Mouse (Mus musculus) retina, postnatal 1 day (tissue): ENCODE results near the gene Tnr.

Experiments
- DNase-seq: peaks from one replicate; pipeline ENCODE4 v3.0.0-alpha.2; 2012

Gene Tnr

DNA sequence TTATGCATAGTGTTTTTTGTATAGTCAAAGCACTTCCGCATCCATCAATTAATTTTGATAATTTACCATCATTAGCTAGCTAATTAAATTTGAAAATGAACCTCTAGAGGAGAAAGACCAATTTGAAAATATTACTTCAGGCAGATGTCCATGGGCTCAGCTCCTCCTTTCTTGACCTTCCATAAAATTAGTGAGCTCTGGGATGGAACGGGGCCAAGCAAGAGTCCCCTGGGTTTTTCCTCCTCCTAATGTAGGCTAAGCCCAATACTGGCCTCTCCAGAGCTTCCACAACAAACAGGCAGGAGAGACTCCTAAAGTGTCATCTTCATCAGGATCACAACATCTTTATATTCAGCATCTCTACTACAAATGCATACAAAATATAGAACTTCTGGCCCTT is 455.5 kb downstream of the Tnr start:
- DNase-seq, result no peak

DNA sequence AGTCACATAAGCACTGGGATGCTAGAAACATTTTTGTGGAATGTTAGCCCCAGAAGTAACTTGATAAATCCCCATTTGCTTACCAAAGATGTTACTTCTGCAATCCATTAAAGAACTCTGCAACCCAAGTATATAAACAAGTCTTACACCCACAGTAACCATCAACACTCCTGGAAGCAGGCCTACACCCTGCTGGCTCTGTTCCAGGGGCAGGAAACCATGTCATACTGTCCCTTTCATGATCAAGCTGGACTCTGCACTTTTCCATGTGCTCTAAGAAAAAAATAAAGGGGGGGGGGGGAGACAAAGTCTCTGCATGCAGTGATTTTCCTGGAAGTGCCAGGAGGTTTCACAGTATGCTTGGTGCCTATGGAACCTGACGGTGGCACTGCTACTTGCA is 456.8 kb downstream of the Tnr start:
- no peak for DNase-seq
